ENCODE assay signal across 13 mouse cellular contexts in genomic region chr14:12876417-12877336, GRCm38 (mm10). TPM values are rescaled to one million over a fixed set of nuclear protein-coding genes. Genes with fewer than 3 reads are reported as not detected.
DNase-seq lines count a peak whose midpoint lies in the region; ATAC-seq and TF ChIP-seq lines count a peak whose summit lies in the region.
"Had no signal": no experiment of that assay in that cellular context is flagged by ENCODE, and none has a peak within 500 bp of the region (broad histone marks: within the 10 kb centered on the region; RNA-seq: fewer than 3 reads in every experiment).

No protein-coding gene starts in this region.

- no peaks in the 10 kb centered on the region for H3K27me3 ChIP-seq in hindbrain, embryonic 15.5 days
- no peaks in the 10 kb centered on the region for H3K27me3 ChIP-seq in neural tube, embryonic 15.5 days (replicated peaks)
- no peaks in the 10 kb centered on the region for H3K27me3 ChIP-seq in stomach, postnatal 0 days (ENCODE audit: control insufficient read depth, insufficient read depth, low read length)
- H3K27me3 ChIP-seq: lung, embryonic 15.5 days had no signal

- 43% methylated on average over 10 of the region's 10 CpGs for WGBS in hindbrain, embryonic 15.5 days
- WGBS in neural tube, embryonic 15.5 days = 30% methylated on average over 10 of the region's 10 CpGs
- 58% methylated on average over 10 of the region's 10 CpGs for WGBS in stomach, postnatal 0 days

- no peak for ATAC-seq in frontal cortex, adult (ENCODE audit: low TSS enrichment)
- peak; percentile 95 for ATAC-seq in hindbrain, embryonic 15.5 days (ENCODE audit: low FRiP score, low read depth)
- peak; percentile 97 for ATAC-seq in neural tube, embryonic 15.5 days (ENCODE audit: low FRiP score)
- ATAC-seq in stomach, postnatal 0 days (ENCODE audit: low FRiP score, low TSS enrichment) = no peak

- H3K4me1 ChIP-seq in hindbrain, embryonic 15.5 days (replicated peaks) = peaks cover 6% of the 10 kb centered on the region; the same call in 1 of the 2 replicates
- H3K4me1 ChIP-seq in neural tube, embryonic 15.5 days = peaks cover 6% of the 10 kb centered on the region
- no peaks in the 10 kb centered on the region for H3K4me1 ChIP-seq in stomach, postnatal 0 days (replicated peaks; ENCODE audit: control insufficient read depth, insufficient read depth)
- H3K4me1 ChIP-seq: lung, embryonic 15.5 days had no signal

- no peak overlapping the region for H3K9ac ChIP-seq in hindbrain, embryonic 15.5 days
- H3K9ac ChIP-seq in neural tube, embryonic 15.5 days (replicated peaks) = no peak overlapping the region
- H3K9ac ChIP-seq in stomach, postnatal 0 days (ENCODE audit: low read length) = no peak overlapping the region
- H3K9ac ChIP-seq: lung, embryonic 15.5 days had no signal

- no peak overlapping the region for H3K4me3 ChIP-seq in hindbrain, embryonic 15.5 days
- H3K4me3 ChIP-seq in neural tube, embryonic 15.5 days (replicated peaks) = no peak overlapping the region
- no peak overlapping the region for H3K4me3 ChIP-seq in stomach, postnatal 0 days (ENCODE audit: low read depth, low read length)
- H3K4me3 ChIP-seq: lung, embryonic 15.5 days had no signal

- no peaks in the 10 kb centered on the region for H3K9me3 ChIP-seq in hindbrain, embryonic 15.5 days
- H3K9me3 ChIP-seq in neural tube, embryonic 15.5 days (replicated peaks) = no peaks in the 10 kb centered on the region
- H3K9me3 ChIP-seq in stomach, postnatal 0 days (ENCODE audit: control insufficient read depth, low read length) = no peaks in the 10 kb centered on the region
- H3K9me3 ChIP-seq: lung, embryonic 15.5 days had no signal

- peak; percentile 11 to 20 for DNase-seq in frontal cortex, postnatal 10 days (ENCODE audit: low spot score in 2 of 2)
- DNase-seq in brain, embryonic 18.5 days (ENCODE audit: low read depth, low spot score) = peak; percentile 37
- DNase-seq in kidney, adult 8-10 months = no peak
- DNase-seq in ovary, postnatal 36 days (ENCODE audit: low spot score) = no peak
- no peak for DNase-seq in stomach, postnatal 0 days (ENCODE audit: low spot score)
- DNase-seq: B cell, adult 2 months; cerebellum, adult 8-10 months; gastrocnemius, postnatal 36 days; heart, postnatal 14 days had no signal

- H3K4me2 ChIP-seq in hindbrain, embryonic 15.5 days = peak overlapping the region; percentile 37
- peak overlapping the region; percentile 42 for H3K4me2 ChIP-seq in neural tube, embryonic 15.5 days
- H3K4me2 ChIP-seq in stomach, postnatal 0 days (replicated peaks; ENCODE audit: low read depth) = no peak overlapping the region
- H3K4me2 ChIP-seq: lung, embryonic 15.5 days had no signal

- H3K27ac ChIP-seq in hindbrain, embryonic 15.5 days (replicated peaks) = peak overlapping the region; percentile 83
- peak overlapping the region; percentile 78 for H3K27ac ChIP-seq in neural tube, embryonic 15.5 days (replicated peaks)
- no peak overlapping the region for H3K27ac ChIP-seq in stomach, postnatal 0 days (replicated peaks)
- H3K27ac ChIP-seq: lung, embryonic 15.5 days had no signal

- no peak for TF ChIP-seq CTCF in stomach, postnatal 0 days (IDR thresholded peaks at IDR 0.05; ENCODE audit: low read depth)

- no peaks in the 10 kb centered on the region for H3K36me3 ChIP-seq in hindbrain, embryonic 15.5 days
- H3K36me3 ChIP-seq in neural tube, embryonic 15.5 days = no peaks in the 10 kb centered on the region
- H3K36me3 ChIP-seq in stomach, postnatal 0 days (ENCODE audit: control insufficient read depth, insufficient read depth, low read length) = no peaks in the 10 kb centered on the region
- H3K36me3 ChIP-seq: lung, embryonic 15.5 days had no signal

- TF ChIP-seq EP300 in stomach, postnatal 0 days (optimal IDR thresholded peaks at IDR 0.05) = no peak

RNA-seq across cellular contexts. Expression of gene Cadps, which starts 53.8 kb away (rescaled TPM):
- polyA plus RNA-seq in hindbrain, embryonic 15.5 days (2015; fragmentation: Nextera tagmentation; extraction: Ambion mirVana) = 40.8 and 44.0 TPM in 2 replicates
- polyA plus RNA-seq in neural tube, embryonic 15.5 days (2015; fragmentation: Nextera tagmentation; extraction: Ambion mirVana) = 35.4 and 44.1 TPM in 2 replicates
- 1.0 and 1.5 TPM in 2 replicates for polyA plus RNA-seq in stomach, postnatal 0 days (2015; fragmentation: Nextera tagmentation; extraction: Ambion mirVana)

Comparison
In these comparisons a context has a peak if more than half of its experiments do, and no peak if none do; other contexts are left out.
1. DNase-seq: peak in frontal cortex, postnatal 10 days (2 of 2) and brain, embryonic 18.5 days (single experiment); none in kidney, adult 8-10 months (0 of 2), ovary, postnatal 36 days (single experiment) and stomach, postnatal 0 days (single experiment).
2. ATAC-seq: peak in hindbrain, embryonic 15.5 days (single experiment) and neural tube, embryonic 15.5 days (single experiment); none in frontal cortex, adult (single experiment) and stomach, postnatal 0 days (single experiment).
3. RNA of gene Cadps, which starts 53.8 kb away (polyA plus RNA-seq): 35.4 to 44.1 TPM in neural tube, embryonic 15.5 days and 40.8 to 44.0 TPM in hindbrain, embryonic 15.5 days; 1.0 to 1.5 TPM in stomach, postnatal 0 days; every median in the first group is over 10 times any median in the second.